Mouse (Mus musculus) ES-Bruce4 (cell line): Measurements from ENCODE around the gene Olfr633.
"Not testable (repeated sequence)": the region's sequence is repeated elsewhere in the genome, so short reads cannot be mapped to it uniquely, and the experiment has no call there.

Source experiments
- CTCF ChIP-seq: IDR thresholded peaks from one replicate; pipeline ENCODE4 v1.8.1; 2011; ENCODE audit warnings: low read depth, low read length
- EP300 ChIP-seq: IDR thresholded peaks from 2 replicates; pipeline ENCODE4 v1.6.1; 2011; ENCODE audit warnings: low read depth, low read length; ENCODE audit not compliant: insufficient read depth
- POLR2A ChIP-seq: IDR thresholded peaks from one replicate; pipeline ENCODE4 v1.8.1; 2011; ENCODE audit warnings: low read length; ENCODE audit not compliant: insufficient read depth

DNA sequence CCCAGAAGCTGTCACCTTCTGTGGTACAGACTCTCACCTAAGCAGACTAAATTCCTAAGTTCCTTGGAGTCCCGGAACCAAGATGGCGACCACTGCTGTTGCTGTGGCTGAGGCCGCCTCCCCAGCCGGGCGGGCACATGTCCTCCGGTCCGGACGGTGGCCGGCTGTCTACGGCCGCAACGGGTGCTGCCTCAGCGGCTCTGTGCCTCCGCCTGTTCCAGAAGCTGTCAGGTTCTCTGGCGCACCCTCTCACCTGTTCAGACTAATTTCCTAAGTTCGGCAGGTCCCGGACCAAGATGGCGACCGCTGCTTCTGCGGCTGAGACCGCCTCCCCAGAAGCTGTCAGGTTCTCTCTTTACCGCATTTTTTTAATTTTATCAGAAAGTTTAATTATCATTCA is 22.6 kb downstream of the Olfr633 start:
- not testable (repeated sequence) for TF ChIP-seq CTCF, POLR2A, EP300
